Mouse (Mus musculus) ES-E14 (cell line): ENCODE measurements around the gene Lmntd1. TPM values are rescaled to one million over a fixed set of nuclear protein-coding genes. Genes with fewer than 3 reads are reported as not detected.

Experiments
- DNase-seq: peaks from one replicate; pipeline ENCODE4 v3.0.0-alpha.2; 2013; ENCODE audit warnings: low read depth, low spot score
- H3K27ac ChIP-seq: 2 replicates; pipeline ENCODE4 v1.5.1; 2012; ENCODE audit warnings: low read depth, mild to moderate bottlenecking, low read length, moderate library complexity, mixed read lengths; ENCODE audit not compliant: poor library complexity, insufficient read depth, severe bottlenecking
- H3K36me3 ChIP-seq: 2 replicates; pipeline ENCODE4 v1.6.1; 2012; ENCODE audit warnings: mild to moderate bottlenecking, low read length, moderate library complexity, mixed read lengths; ENCODE audit not compliant: control insufficient read depth, poor library complexity, insufficient read depth, severe bottlenecking
- H3K4me1 ChIP-seq, 2 experiments: fragments of 150-350 bp in 1 of 2; sonication (generic) in 1 of 2; 2 replicates each; pipeline ENCODE4 v1.6.1; 2012; ENCODE audit warnings: low read length in 2 of 2, mild to moderate bottlenecking in 1 of 2, mixed read lengths in 1 of 2; ENCODE audit not compliant: control insufficient read depth in 2 of 2, insufficient read depth in 2 of 2, poor library complexity in 1 of 2
- H3K4me3 ChIP-seq, 2 experiments: fragments of 150-350 bp in 1 of 2; sonication (generic) in 1 of 2; 2 replicates each; pipeline ENCODE4 v1.5.1; 2012; ENCODE audit warnings: low read length in 2 of 2, low read depth in 1 of 2, mild to moderate bottlenecking in 1 of 2, mixed read lengths in 1 of 2; ENCODE audit not compliant: insufficient read depth in 1 of 2, poor library complexity in 1 of 2, severe bottlenecking in 1 of 2
- H3K9ac ChIP-seq: 2 replicates; pipeline ENCODE4 v1.6.1; 2012; ENCODE audit warnings: low read depth, mild to moderate bottlenecking, low read length, mixed read lengths; ENCODE audit not compliant: poor library complexity, insufficient read depth, severe bottlenecking
- H3K9me3 ChIP-seq: fragments of 150-350 bp; sonication (generic); 2 replicates; pipeline ENCODE4 v1.6.1; 2012; ENCODE audit warnings: low read depth, mild to moderate bottlenecking, low read length; ENCODE audit not compliant: control insufficient read depth, insufficient read depth
- CHD2 ChIP-seq: IDR thresholded peaks from 2 replicates; pipeline ENCODE4 v1.6.1; 2014; ENCODE audit warnings: mild to moderate bottlenecking, low read depth, low read length, inconsistent platforms
- HCFC1 ChIP-seq: IDR thresholded peaks from 2 replicates; pipeline ENCODE4 v1.6.1; 2012; ENCODE audit warnings: low read length, inconsistent platforms, borderline replicate concordance; ENCODE audit not compliant: insufficient read depth
- MAFK ChIP-seq: IDR thresholded peaks from 2 replicates; pipeline ENCODE4 v1.6.1; 2014; ENCODE audit warnings: mild to moderate bottlenecking, low read depth, low read length, inconsistent platforms; ENCODE audit not compliant: insufficient read depth
- ZC3H11A ChIP-seq: IDR thresholded peaks from 2 replicates; pipeline ENCODE4 v1.6.1; 2012; ENCODE audit warnings: low read depth, mild to moderate bottlenecking, inconsistent platforms, low read length, borderline replicate concordance
- ZNF384 ChIP-seq: IDR thresholded peaks from 2 replicates; pipeline ENCODE4 v1.6.1; 2012; ENCODE audit warnings: low read depth, low read length, inconsistent platforms
- in situ Hi-C, 2 experiments: fragments of 600-800 bp; cut with MboI; formaldehyde crosslinking; loops; one replicate each; pipeline ENCODE4 v1.15.1; 2025; ENCODE audit warnings: low sequenced_read_pairs in 2 of 2, inconsistent platforms in 1 of 2; ENCODE audit not compliant: unreplicated experiment in 2 of 2
- total RNA-seq: library from RNA; depleted of rRNA; stranded (reverse); fragments of 300-350 nt; gene quantifications from 2 replicates; pipeline ENCODE4 v1.2.3, GENCODE M21; 2012

Gene Lmntd1
- total RNA-seq, 1 experiment: not detected

- in situ Hi-C loops: loop anchor here (10.0 to 25.0 kb wide), 4 partner anchors 93 to 163 kb away; partner anchors contain the start of genes Casc1 (in 2 of the 2), Etfrf1 (in 2 of the 2) and Kras (in 1 of the 2)
- no peak for DNase-seq
- TF ChIP-seq ZNF384: no peak
- TF ChIP-seq HCFC1: no peak
- TF ChIP-seq CHD2: no peak
- no peak for TF ChIP-seq ZC3H11A
- no peak for TF ChIP-seq MAFK
Observed at GRCm38 (mm10) chr6:145347641-145348040, 266.5 kb downstream of the Lmntd1 start.

DNA sequence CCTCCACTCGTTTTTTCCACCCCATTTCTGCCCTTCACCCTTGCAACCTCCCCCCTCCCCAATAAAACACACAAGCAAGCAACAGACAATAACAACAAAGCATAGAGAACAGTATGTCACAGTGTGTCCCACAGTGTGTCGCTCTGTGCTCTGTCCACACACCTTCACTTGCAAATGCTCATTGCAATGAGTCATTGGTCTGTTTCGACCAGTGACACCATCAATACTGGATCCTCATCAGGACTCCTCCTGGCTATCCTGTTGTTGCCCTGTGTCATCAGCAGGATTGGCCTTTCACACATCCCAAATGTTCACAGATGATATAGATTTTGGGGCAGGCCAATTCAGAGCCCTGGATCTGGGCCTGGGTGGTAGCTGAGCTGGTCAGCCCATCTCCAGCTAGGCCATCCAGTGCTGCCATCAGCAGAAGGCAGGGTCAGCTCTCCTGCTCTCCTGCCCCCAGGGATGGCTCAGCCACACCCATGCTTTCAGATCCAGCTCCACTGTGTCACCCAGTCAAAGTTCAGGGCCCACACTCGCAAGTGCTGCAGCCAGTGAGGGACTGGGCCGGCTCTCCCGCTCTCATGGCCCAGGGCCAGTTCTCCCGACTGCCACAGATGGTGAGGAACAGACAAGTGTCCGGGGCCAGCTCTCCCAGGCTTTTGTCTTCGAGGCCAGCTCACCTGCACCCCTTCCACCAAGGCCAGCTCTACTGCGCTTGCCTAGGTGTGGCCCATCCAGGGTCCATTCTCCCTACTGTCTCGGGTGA, 267.1 kb downstream of the Lmntd1 start:
- H3K4me3 ChIP-seq: no peak overlapping the region

More at GRCm38 (mm10) chr6:145347641-145348040, 266.5 kb downstream of the Lmntd1 start:
- Histone ChIP-seq H3K4me3 (no peak overlapping the region), H3K4me1 (peaks cover 0 to 8% of the 10 kb centered on the region in 2 experiments; a peak in 1 of 4 replicates), H3K36me3 (no peaks in the 10 kb centered on the region), H3K27ac (no peak overlapping the region), H3K9me3 (no peaks in the 10 kb centered on the region), H3K9ac (no peak overlapping the region)

DNA sequence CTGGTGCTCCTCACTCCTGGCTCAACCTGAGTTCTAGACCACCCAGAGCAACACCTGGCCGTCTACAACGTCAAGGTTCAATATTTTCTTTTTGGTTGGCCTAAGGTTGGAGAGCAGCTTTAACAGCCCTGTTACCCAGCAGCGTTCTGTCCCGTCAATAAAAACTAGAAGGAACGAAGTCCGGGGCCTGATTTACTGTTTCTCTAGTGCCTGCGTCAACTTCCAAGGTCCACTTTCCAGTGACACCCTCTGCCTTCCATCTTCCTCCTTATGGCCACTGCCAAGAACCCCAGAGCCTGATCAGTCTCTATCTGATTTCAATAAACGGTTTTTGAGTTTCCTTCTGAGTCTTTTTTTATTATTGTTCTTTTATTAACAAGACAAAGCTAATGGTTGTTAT, 267.8 kb downstream of the Lmntd1 start:
- in situ Hi-C loops: loop anchor here (10.0 to 25.0 kb wide), 4 partner anchors 92 to 162 kb away; partner anchors contain the start of genes Casc1 (in 2 of the 2), Etfrf1 (in 2 of the 2) and Kras (in 1 of the 2)
- no peak overlapping the region for H3K27ac ChIP-seq
- H3K9ac ChIP-seq: no peak overlapping the region
- TF ChIP-seq ZC3H11A: no peak
- no peak for TF ChIP-seq CHD2
- TF ChIP-seq ZNF384: no peak
- TF ChIP-seq HCFC1: no peak
- no peak for TF ChIP-seq MAFK
- H3K4me3 ChIP-seq: no peak overlapping the region
- peaks cover 0 to 10% of the 10 kb centered on the region in 2 experiments; a peak in 1 of 4 replicates for H3K4me1 ChIP-seq
- no peaks in the 10 kb centered on the region for H3K9me3 ChIP-seq
- no peak for DNase-seq
- no peaks in the 10 kb centered on the region for H3K36me3 ChIP-seq

More for the DNA sequence above, 267.1 kb downstream of the Lmntd1 start:
- in situ Hi-C loops: loop anchor here (10.0 to 25.0 kb wide), 4 partner anchors 92 to 162 kb away; partner anchors contain the start of genes Casc1 (in 2 of the 2), Etfrf1 (in 2 of the 2) and Kras (in 1 of the 2)
- H3K27ac ChIP-seq: no peak overlapping the region
- H3K4me1 ChIP-seq: peaks cover 0 to 8% of the 10 kb centered on the region in 2 experiments; a peak in 1 of 4 replicates
- no peaks in the 10 kb centered on the region for H3K9me3 ChIP-seq
- no peak for TF ChIP-seq ZNF384
- no peak for TF ChIP-seq CHD2
- TF ChIP-seq HCFC1: no peak
- TF ChIP-seq ZC3H11A: no peak
- no peak for TF ChIP-seq MAFK
- H3K9ac ChIP-seq: no peak overlapping the region
- no peaks in the 10 kb centered on the region for H3K36me3 ChIP-seq
- DNase-seq: no peak

GRCm38 (mm10) chr6:145344719-145345118, 269.4 kb downstream of the Lmntd1 start:
- Histone ChIP-seq H3K4me1 (peaks cover 0 to 11% of the 10 kb centered on the region in 2 experiments; a peak in 1 of 4 replicates), H3K4me3 (no peak overlapping the region), H3K9ac (no peak overlapping the region), H3K36me3 (no peaks in the 10 kb centered on the region), H3K27ac (no peak overlapping the region), H3K9me3 (no peaks in the 10 kb centered on the region)
- TF ChIP-seq MAFK: no peak
- no peak for TF ChIP-seq CHD2
- no peak for DNase-seq
- in situ Hi-C loops: loop anchor here (10.0 to 25.0 kb wide), 4 partner anchors 90 to 160 kb away; partner anchors contain the start of genes Casc1 (in 2 of the 2), Etfrf1 (in 2 of the 2) and Kras (in 1 of the 2)
